ENCODE assay signal across 11 mouse cellular contexts in the genomic region with DNA sequence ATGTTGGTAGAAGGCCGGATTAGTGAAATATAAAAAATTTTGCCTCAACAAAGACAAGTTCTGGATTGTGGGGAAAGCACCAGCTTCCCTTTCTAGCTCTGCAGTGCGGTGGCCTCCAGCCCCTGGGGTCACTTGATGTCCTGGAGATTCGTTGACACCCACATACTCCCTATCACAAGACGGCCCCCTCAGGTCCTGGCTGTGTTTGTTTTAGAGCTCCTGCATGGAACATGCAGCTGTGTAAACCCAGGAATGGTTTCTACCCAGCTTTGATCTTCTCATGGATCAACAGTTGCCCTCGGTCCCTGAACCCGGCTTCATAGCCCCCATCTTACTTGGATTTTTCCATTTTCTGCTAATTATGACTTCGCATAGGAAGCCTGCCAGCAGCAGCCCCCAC.
"Had no signal": no experiment of that assay in that cellular context is flagged by ENCODE, and none has a peak within 500 bp of the region (broad histone marks: within the 10 kb centered on the region; RNA-seq: fewer than 3 reads in every experiment).

No protein-coding gene starts in this region.

- H3K9me3 ChIP-seq: limb, embryonic 13.5 days; midbrain, embryonic 12.5 days; neural tube, embryonic 13.5 days had no signal

- H3K36me3 ChIP-seq: limb, embryonic 13.5 days; midbrain, embryonic 12.5 days; neural tube, embryonic 13.5 days had no signal

- H3K4me3 ChIP-seq: limb, embryonic 13.5 days; midbrain, embryonic 12.5 days; neural tube, embryonic 13.5 days had no signal

- H3K9ac ChIP-seq: limb, embryonic 13.5 days; midbrain, embryonic 12.5 days; neural tube, embryonic 13.5 days had no signal

- H3K4me1 ChIP-seq: midbrain, embryonic 12.5 days; neural tube, embryonic 13.5 days had no signal

- ATAC-seq: midbrain, embryonic 16.5 days had no signal

- H3K27ac ChIP-seq: limb, embryonic 13.5 days; midbrain, embryonic 12.5 days; neural tube, embryonic 13.5 days had no signal

- H3K27me3 ChIP-seq: midbrain, embryonic 12.5 days; neural tube, embryonic 13.5 days had no signal

- H3K4me2 ChIP-seq: limb, embryonic 13.5 days; midbrain, embryonic 12.5 days; neural tube, embryonic 13.5 days had no signal

- DNase-seq: kidney, adult 11 months; kidney, postnatal 10 days; left cerebral cortex, postnatal 4 days; lung, adult 18-20 months; right cerebral cortex, postnatal 14 days; thymus, adult 18-20 months; thymus, postnatal 14 days had no signal
